Mouse (Mus musculus) testis, adult 2 months (tissue): ENCODE measurements around the gene Becn1. TPM values are rescaled to one million over a fixed set of nuclear protein-coding genes. Genes with fewer than 3 reads are reported as not detected.
"Not testable (repeated sequence)": the region's sequence is repeated elsewhere in the genome, so short reads cannot be mapped to it uniquely, and the experiment has no call there.

Experiments used
- H3K27ac ChIP-seq: fragments of 200-500 bp; 2 replicates; pipeline ENCODE4 v1.5.1; 2012; ENCODE audit warnings: low read depth, low read length; ENCODE audit not compliant: control insufficient read depth, insufficient read depth
- H3K27me3 ChIP-seq: fragments of 200-500 bp; 2 replicates; pipeline ENCODE4 v1.6.1; 2012; ENCODE audit warnings: mild to moderate bottlenecking, low read length, moderate library complexity; ENCODE audit not compliant: control insufficient read depth, insufficient read depth
- H3K36me3 ChIP-seq: fragments of 200-500 bp; 2 replicates; pipeline ENCODE4 v1.6.1; 2012; ENCODE audit warnings: mild to moderate bottlenecking, low read length; ENCODE audit not compliant: control insufficient read depth, insufficient read depth
- H3K4me1 ChIP-seq: fragments of 200-500 bp; 2 replicates; pipeline ENCODE4 v1.6.1; 2012; ENCODE audit warnings: low read length; ENCODE audit not compliant: control insufficient read depth, insufficient read depth
- H3K4me3 ChIP-seq: fragments of 200-500 bp; 2 replicates; pipeline ENCODE4 v1.5.1; 2012; ENCODE audit warnings: low read depth, mild to moderate bottlenecking, low read length, moderate library complexity, mixed read lengths; ENCODE audit not compliant: control insufficient read depth
- CTCF ChIP-seq: fragments of 200-500 bp; IDR thresholded peaks from 2 replicates; pipeline ENCODE4 v1.5.1; 2012; ENCODE audit warnings: low read depth, mild to moderate bottlenecking, inconsistent platforms, low read length, moderate library complexity; ENCODE audit not compliant: control insufficient read depth, insufficient read depth, insufficient replicate concordance
- POLR2A ChIP-seq: fragments of 200-500 bp; IDR thresholded peaks from 2 replicates; pipeline ENCODE4 v1.6.1; 2012; ENCODE audit warnings: low read depth, mild to moderate bottlenecking, inconsistent platforms, low read length, moderate library complexity; ENCODE audit not compliant: control insufficient read depth
- polyA plus RNA-seq: library from polyadenylated mRNA; depleted of rRNA; stranded (reverse); fragments of >200 nt; gene quantifications from 2 replicates; pipeline ENCODE4 v1.2.3, GENCODE M21; 2012

Gene Becn1
- polyA plus RNA-seq, 1 experiment = 111 TPM

DNA sequence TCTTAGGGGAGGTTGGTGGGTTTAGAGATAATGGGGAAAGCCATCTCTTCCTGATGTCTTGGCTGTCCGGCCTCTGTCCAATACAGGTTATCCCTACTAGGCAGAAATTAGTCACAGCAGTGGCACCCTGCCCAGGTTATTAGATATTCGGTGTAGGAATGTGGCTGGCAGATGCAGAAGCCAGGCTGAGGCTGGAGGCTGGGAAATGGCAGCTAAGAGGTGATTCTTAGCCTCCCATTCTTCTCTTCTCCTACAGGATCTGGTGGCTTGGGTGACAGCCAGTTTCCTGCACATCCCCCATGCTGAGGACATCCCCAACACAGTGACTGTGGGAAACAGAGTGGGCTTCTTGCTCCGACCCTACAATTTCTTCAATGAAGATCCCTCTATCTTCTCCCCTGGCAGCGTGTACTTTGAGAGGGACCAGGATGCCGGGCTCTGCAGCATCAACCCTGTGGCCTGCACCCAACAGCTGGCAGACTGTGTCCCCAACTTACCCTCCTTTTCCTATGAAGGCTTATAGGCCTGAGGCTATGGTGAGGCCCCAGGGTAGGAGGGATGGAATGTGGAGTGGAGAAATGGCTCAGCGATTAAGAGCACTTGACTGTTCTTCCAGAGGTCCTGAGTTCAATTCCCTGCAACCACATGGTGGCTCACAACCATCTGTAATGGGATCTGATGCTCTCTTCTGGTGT lies 27.0 kb upstream of the Becn1 start:
- H3K36me3 ChIP-seq = no peaks in the 10 kb centered on the region
- H3K27ac ChIP-seq = no peak overlapping the region
- H3K4me3 ChIP-seq = no peak overlapping the region
- no peak for TF ChIP-seq POLR2A
- TF ChIP-seq CTCF = no peak
- H3K4me1 ChIP-seq = no peaks in the 10 kb centered on the region
- H3K27me3 ChIP-seq = no peaks in the 10 kb centered on the region

DNA sequence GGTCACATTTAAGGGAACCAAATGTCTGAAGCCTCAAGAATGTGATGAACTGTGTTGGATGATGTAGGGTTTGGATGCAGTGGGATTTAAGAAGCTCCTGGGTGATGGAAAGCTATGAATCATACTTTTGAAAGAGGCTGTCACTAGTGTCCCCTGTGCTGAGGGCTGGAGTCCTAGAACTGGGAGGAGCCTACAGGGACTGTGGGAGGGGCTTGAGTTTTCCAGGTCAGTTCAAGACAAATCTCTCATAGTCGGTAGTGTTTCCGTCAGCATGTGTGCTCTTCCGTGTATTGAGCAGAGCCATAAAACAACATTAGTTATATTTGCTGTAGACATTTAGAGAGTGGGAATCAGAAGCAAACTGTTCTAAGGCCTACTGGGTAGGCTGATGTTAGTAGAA lies 25.2 kb upstream of the Becn1 start:
- H3K4me3 ChIP-seq = no peak overlapping the region
- no peaks in the 10 kb centered on the region for H3K27me3 ChIP-seq
- no peak overlapping the region for H3K27ac ChIP-seq
- no peak for TF ChIP-seq POLR2A
- TF ChIP-seq CTCF = no peak
- H3K4me1 ChIP-seq = no peaks in the 10 kb centered on the region
- H3K36me3 ChIP-seq = no peaks in the 10 kb centered on the region; the same call in 1 of the 2 replicates

DNA sequence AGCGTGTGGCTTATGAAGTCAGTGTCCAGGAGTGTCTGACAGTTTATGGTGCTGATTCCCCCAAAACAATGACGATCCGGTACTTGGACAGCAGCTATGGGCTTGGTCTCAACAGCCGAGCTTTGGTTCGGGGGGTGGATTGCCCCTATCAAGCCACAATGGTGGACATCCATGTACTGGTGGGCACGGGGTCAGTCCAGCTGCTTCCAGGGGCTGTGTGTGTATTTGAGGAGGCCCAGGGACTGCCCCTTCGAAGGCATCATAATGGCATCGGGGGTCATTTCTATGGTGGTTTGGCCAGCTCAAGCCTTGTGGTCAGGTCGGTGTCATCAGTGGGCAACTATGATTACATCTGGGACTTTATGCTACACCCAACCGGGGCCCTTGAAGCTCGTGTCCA lies 24.1 kb upstream of the Becn1 start:
- Histone ChIP-seq H3K4me3 (peak overlapping the region; percentile 40), H3K36me3 (no peaks in the 10 kb centered on the region; the same call in 1 of the 2 replicates), H3K27ac (no peak overlapping the region), H3K27me3 (no peaks in the 10 kb centered on the region), H3K4me1 (no peaks in the 10 kb centered on the region)
- TF ChIP-seq POLR2A = peak; percentile 22; the same call in 1 of the 2 replicates
- TF ChIP-seq CTCF = no peak

DNA sequence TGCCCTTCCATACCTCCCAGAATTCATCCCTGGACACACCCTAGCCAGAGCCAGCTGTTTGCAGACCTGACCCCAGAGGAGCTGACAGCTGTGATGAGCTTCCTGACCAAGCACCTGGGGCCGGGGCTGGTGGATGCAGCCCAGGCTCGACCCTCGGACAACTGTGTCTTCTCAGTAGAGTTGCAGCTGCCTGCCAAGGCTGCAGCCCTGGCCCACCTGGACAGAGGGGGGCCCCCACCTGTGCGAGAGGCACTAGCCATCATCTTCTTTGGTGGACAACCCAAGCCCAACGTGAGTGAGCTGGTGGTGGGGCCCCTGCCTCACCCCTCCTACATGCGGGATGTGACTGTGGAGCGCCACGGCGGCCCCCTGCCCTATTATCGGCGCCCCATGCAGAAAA lies 23.1 kb upstream of the Becn1 start:
- H3K4me1 ChIP-seq, H3K27me3 ChIP-seq, H3K36me3 ChIP-seq, H3K27ac ChIP-seq, H3K4me3 ChIP-seq: not testable (repeated sequence)

DNA sequence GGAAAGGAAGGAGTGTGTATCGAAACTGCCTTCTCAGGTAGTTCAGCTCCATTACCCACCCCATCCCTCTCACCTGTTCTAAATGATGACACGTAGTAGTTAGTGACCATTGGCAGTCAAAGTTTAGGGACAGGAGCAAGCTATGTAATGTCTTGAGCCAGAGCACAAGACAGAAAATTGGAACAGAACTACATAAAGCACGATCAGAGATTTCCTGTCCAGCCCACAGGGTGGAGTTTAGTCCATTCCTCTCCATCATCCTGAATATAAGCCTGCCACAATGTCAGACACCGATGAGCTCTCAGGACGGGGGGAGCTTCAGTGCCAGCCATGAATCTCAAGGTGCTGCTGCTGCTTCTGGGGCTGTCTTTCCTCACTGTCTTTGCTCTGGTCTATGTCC lies 22.7 kb upstream of the Becn1 start, which contains the start of gene Aoc2:
Gene Aoc2 (plus strand): TSS at position 301 of the 400 bp plus-strand sequence.
- no peaks in the 10 kb centered on the region; the same call in 1 of the 2 replicates for H3K36me3 ChIP-seq
- TF ChIP-seq CTCF (no peak), POLR2A (no peak)
- no peak within 1 kb of the TSS for H3K27ac ChIP-seq
- H3K4me1 ChIP-seq = no peaks in the 10 kb centered on the region
- H3K27me3 ChIP-seq = no peaks in the 10 kb centered on the region
- H3K4me3 ChIP-seq = peak within 1 kb of the TSS; percentile 6

DNA sequence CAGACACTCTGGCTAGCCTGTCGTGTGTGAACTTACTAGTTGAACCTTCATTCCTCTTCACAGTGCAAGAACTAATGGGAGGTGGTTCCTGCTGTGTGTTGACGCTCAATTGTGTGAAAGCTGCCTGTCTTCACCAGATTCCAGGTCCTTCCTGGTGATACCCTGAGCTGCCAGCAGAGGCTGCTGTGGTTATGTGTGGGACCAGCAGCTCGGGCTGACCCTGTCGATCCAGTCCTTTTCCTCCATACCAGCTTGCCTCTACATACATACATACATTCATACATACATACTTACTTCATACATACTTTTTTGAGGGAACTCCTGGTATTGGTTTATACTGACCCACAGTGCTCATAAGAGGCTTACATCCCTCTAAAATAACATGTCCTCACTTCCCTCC lies 21.5 kb upstream of the Becn1 start:
- Histone ChIP-seq H3K36me3 (no peaks in the 10 kb centered on the region; the same call in 1 of the 2 replicates), H3K4me3 (no peak overlapping the region), H3K27ac (no peak overlapping the region), H3K27me3 (no peaks in the 10 kb centered on the region), H3K4me1 (no peaks in the 10 kb centered on the region)
- TF ChIP-seq CTCF = peak; percentile 79; the same call in 1 of the 2 replicates
- no peak for TF ChIP-seq POLR2A

DNA sequence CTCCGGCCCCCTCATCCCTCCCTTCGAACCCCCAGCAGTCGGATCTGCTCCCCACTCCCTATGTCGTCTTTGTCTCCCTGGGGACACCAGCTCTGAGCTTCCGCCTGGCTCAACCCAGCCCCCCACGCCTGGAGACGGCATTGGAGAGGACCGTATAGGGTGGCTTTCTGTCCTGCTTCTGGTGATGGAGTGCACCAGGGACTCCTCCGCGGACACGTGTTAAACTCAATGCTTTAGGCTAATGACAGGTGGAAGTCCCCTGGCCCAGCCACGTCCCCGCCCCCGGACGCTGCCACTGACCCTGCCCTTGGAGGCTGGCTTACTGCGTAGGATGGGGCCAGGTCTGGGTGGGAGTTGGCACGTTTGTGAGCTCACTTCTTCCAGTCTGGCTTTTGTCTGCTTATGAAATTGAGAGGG lies 14.4 kb upstream of the Becn1 start:
- TF ChIP-seq POLR2A (peak; percentile 70; the same call in 1 of the 2 replicates), CTCF (no peak)
- Histone ChIP-seq H3K4me1 (peaks cover 6% of the 10 kb centered on the region), H3K4me3 (peak overlapping the region; percentile 100), H3K27ac (peak overlapping the region; percentile 99), H3K27me3 (no peaks in the 10 kb centered on the region), H3K36me3 (peaks cover 1% of the 10 kb centered on the region; the same call in 1 of the 2 replicates)
